Mouse (Mus musculus): Measurements from ENCODE around the gene Aldh16a1. TPM values are rescaled to one million over a fixed set of nuclear protein-coding genes. Genes with fewer than 3 reads are reported as not detected.
A peak's percentile ranks its signal among the peaks of the same experiment; 100 is the strongest.
"Not testable (repeated sequence)": the region's sequence is repeated elsewhere in the genome, so short reads cannot be mapped to it uniquely, and the experiment has no call there.

Aldh16a1 gene
- total RNA-seq, 2 experiments from 2014 or later = 12.2 to 17.3 TPM

DNA sequence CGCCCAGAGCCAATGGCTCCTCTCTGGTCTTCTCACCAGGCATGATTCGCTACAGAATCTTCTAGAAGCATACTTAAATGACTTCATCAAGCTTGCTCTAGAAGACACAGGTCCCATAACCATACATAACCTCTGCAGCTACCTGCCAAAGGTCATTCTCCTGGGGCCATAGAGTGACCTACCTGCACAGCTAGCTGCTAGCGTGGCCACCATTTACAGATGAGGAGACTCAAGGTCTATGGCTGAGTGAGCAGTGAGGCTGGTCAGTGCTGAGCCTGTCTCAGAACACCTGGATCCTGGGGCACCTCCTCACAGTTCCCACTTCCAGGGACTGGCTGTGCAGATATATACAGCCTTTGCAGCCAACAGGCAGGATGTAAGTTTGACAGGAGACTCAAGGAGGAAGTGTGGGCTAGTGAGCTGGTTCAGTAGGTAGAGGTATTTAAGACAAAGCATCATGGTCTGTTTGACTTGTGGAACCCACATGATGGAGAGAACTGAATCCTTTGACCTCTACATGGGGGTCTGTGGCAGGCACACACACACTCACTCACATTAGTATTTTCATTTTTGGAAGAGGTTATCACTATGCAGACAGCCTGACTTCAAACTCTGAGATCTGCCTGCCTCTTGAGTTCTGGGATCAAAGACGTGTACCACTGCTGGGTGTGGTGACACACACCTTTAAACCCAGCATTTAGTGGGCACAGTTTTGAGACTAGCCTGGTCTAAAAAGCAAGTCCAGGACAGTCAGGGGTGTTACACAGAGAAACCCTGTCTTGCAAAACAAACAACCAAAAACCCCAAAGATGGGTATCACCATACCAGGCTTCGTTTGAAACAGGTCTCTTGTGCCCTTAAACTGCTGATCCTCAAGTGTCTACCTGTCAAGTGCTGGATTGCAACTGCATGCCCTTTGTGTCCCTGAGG lies 34.3 kb downstream of the Aldh16a1 start:
- no peak for DNase-seq (ENCODE audit: low spot score in 2 of 2)

DNA sequence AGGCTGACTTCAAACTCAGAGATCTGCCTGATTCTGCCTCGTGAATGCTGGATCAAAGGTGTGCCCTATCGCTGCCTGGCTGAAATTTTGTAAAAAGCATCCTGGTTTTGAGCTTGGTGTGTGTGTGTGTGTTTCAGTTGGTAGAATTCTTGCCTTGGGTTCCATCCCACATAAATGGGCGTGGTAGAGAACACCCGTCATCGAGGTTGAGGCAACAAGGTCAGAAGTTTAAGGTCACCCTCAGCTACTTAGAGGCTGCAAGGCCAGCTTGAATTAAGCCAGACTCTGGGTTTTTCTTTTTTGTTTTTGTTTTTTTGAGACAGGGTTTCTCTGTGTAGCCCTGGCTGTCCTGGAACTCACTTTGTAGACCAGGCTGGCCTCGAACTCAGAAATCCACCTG lies 36.0 kb downstream of the Aldh16a1 start:
- DNase-seq (ENCODE audit: low spot score in 2 of 2) = no peak

DNA sequence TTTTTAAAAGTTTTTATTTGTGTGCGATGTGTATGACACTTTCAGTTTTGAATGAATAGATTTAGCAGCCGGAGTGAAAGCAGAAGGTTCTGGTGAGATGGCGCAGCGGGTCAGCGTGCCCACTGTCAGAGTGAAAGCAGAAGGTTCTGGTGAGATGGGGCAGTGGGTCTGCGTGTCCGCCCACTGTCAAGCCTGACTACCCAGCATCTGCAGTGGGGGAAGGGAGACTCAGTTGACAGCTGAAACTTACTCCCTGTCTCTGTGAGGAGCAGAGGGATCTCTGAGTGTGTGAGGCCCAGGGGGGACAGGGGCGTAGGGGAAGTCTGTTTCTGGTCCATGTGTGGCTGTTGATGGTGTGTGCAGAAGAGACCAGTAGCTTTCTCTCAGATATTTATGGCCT lies 36.8 kb downstream of the Aldh16a1 start:
- DNase-seq (ENCODE audit: low spot score in 2 of 2) = no peak

DNA sequence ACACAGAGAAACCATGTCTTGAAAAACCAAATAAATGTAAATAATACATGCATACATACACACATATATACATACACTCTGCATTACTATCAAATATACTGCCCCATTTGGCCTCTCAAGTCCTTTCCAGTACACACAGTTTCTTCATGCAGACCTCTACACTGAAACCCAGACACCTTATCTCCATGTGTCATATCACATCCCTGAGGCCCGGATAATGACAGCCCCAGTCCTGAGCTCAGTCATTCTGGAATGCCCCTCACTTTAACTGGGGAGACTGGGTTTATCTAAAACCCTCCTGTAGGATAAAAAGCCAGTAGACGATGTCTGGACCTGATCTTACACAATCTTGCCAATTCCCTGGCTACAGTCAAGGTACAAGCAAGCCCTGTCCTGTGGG lies 40.9 kb downstream of the Aldh16a1 start:
- no peak for DNase-seq (ENCODE audit: low spot score in 2 of 2)

DNA sequence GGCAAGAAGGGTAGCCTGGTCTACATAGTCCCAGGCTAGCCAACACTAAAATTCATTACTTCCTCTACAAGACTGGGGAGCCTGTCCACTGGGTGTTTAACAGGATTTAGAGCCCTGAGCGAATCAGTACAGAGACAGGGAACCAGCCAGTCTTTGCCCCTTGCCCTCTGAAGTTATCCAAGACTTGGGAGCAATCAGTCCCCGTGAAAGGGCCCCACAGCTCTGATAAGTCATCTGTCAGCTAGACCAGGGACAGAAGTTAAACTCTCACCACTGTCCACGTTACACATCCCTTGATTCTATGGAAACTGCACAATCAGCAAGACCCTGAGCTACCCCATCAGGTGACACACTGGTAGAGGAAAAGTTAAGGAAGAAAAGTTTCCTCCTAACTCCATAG lies 41.9 kb downstream of the Aldh16a1 start:
- DNase-seq (ENCODE audit: low spot score in 2 of 2) = no peak

DNA sequence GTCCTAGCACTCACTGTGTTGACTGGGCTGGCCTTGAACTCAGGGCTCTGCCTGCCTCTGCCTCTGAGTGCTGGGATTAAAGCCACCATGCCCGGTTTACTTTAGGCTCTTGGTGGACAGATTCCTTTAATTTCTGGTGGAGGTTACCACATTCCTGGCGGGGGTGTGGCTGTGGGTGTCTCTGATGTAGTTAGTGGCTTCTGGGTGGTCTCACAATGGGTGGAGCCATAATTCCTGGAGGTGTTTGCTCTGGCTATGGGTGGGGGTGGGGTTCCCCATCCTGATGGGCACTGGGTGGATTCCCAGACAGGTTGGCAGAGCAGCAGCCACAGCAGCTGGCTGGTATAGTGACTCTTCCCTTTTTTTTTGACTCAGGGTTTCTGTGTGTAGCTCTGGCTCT lies 42.4 kb downstream of the Aldh16a1 start:
- no peak for DNase-seq (ENCODE audit: low spot score in 2 of 2)

DNA sequence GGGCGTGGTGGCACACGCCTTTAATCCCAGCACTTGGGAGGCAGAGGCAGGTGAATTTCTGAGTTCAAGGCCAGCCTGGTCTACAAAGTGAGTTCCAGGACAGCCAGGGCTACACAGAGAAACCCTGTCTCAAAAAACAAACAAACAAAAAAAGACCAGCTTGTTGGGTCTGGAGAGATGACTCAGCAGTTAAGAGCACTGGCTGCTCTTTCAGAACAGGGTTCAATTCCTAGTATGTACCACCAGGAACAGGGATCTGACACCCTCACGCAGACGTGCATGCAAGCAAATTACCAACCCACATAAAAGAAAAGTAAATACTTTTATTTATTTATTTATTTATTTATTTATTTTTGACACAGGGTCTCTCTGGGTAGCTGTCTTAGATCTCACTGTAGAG lies 44.3 kb downstream of the Aldh16a1 start:
- DNase-seq (ENCODE audit: low spot score in 2 of 2) = not testable (repeated sequence)

DNA sequence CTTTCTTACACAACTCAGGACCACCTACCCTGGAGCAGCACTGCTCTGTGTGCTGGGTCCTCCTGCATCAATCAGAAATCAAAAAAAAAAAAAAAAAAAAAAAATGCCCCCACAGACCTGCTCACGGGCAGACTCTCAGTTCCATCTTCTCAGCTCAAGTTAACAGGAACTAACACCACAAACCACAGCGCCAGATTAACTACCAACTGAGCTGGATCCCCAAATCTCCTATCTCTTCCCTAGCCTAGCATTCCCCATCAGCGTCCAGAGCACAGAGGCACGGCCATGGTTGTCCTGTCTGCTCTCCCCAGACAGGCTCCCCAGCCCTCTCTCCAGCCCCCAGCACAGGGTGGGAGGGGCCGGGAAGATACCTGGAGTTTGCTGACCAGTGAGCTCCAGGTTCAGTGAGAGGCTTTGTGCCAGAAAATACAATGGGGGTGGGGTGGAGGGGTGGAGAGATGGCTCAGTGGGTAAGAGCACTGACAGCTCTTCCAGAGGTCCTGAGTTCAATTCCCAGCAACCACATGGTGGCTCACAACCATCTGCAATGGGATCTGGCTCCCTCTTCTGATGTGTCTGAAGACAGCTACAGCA lies 47.2 kb downstream of the Aldh16a1 start:
- no peak for DNase-seq (ENCODE audit: low spot score in 2 of 2)

DNA sequence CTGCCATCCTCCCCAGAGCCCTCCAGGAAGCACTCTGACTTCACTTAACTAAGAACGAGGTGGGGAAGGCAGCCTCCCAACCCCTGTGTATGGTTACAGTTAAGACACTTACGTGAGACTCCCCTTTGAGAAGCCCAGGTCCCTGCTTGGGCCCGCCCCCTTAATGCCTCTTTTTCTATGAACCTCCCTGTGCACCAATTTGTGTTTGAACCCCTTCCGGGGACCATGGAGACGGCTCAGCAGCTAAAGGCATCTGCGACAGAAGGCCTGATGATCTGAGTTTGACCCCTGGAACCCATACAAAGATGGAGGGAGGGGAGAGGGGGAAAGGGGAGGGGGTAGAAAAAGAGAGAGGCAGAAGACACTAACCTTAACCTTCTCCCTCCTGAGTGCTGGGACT lies 47.9 kb downstream of the Aldh16a1 start:
- no peak for DNase-seq (ENCODE audit: low spot score in 2 of 2)

DNA sequence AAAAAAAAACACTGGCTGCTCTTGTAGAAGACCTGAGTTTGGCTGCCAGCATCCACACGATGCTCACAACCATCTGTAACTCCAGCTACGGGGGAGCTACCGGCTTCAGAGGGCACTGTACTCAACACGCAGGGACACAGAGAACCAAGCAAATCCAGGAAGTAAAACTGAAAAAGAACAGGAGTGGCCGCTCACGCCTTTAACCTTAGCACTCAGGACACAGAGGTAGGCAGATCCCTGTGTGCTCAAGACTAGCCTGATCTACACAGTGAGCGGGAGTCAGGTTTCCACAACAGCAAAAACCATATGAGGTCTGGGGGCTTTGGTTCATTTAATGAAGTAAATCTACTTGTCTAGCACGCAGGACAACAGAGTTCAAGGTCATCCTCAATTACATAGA lies 48.9 kb downstream of the Aldh16a1 start:
- no peak for DNase-seq (ENCODE audit: low spot score in 2 of 2)

DNA sequence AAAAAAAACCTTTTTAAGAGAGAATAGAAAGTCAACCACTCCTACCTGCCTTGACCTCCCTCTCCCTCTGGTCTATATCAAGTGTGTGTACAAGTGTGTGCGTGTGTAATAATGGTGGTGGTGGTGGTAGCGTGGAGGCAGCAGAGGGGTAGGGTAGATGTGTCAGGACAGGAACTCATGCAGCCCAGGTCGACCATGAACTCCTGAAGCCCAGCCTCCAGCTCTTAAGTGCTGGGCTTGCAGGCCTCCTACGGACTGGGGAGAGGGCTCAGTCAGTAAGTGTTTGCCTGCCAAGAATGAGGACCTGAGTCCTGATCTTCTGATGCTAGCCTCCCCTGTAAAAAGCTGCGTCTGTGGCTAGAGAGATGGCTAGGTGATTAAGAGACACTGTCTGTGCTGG lies 49.4 kb downstream of the Aldh16a1 start:
- DNase-seq (ENCODE audit: low spot score in 2 of 2) = no peak

DNA sequence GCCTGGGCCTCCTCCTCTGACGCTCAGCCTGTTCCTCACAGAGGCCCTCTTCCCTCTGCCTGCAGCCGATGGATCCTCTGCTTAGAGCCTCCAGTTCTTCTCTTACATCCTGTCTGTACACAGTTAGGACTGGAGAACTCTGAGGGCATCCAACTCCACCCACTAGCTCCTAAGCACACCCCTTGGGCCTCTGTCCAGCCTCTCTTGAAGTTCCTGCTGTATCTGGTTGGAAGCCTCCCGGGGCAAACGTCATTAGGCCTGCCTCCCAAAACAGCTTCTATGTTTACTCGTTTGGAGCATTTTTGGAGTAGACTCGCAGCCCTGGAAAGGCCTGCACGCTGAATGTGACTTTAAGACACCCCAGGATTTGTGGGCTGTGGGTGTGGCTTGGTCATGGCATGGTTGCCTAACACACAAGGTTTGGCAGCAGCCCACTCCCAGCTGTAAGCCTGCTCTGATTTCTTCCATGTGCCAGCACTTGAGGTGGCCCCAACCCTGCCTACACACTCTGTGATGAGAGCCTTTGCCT lies 50.7 kb downstream of the Aldh16a1 start, which contains the start of gene Fcgrt:
Gene Fcgrt, minus strand, starts transcription at position 200 of the 529 bp plus-strand sequence.
- DNase-seq (ENCODE audit: low spot score in 2 of 2) = peak; percentile 61

DNA sequence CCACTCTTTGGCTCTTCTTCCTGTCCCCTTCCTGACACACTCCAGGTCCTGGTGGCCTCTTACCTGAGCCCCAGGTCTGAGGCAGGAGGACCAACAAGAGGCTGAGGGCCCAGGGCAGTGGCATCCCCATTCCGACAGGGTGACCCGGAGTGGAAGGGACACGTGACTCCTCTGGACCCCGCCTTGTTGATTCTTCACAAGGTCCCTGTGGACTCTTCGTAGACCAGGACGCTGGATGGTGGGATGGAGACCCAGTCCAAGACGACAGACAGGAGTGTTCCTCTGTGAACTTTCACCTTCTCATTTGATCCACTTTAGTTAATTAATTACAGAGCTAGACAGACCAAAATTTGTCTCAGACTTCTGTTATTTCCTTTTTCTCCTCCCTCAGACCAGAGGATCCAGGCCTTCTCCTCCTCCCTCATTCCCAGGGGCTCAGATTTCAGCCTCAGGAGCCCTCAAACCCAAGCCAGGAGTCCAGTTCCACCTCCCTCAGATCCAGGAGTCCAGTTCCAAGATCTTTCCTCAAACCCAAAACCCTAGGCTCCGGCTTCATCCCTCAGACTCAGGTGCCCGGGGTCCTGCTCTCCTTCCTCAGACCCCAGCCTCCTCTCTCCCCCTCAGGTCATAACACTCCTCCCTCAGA lies 51.3 kb downstream of the Aldh16a1 start:
- no peak for DNase-seq (ENCODE audit: low spot score in 2 of 2)

DNA sequence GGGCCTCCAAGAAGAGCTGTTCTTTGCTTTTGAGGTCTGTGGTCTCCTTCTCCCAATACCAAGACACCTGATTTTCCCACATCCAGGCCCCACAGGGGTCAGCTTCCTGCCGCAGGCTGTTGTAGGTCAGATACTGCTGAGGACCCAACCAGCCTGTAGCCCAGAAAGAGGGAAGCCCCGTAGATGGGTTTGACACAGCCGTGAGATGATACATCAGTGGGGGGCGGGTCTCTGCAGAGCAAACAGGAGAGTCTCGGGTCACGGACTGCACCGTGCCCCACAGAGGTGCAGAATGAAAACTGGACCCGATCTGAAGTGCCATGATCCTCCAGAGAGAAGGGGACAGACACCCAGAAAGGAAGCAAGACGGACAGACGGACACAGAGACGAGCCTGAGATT lies 51.9 kb downstream of the Aldh16a1 start:
- no peak for DNase-seq (ENCODE audit: low spot score in 2 of 2)

DNA sequence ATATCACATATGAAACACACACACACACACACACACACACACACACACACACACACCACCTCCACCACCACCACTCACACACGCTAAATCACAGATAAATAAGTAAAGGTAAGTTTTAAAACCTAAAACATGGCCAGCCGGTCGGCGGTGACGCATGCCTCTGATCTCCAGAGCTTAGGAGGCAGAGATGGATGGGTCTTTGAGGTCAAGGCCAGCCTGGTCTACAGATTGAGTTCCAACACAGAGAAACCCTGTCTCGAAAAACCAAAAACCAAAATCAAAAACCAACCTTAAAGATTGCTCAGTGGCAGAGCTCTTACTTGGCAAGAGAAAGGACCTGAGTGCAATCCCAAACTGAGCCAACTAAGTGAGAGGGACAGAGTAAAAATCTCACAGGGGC lies 54.3 kb downstream of the Aldh16a1 start:
- DNase-seq (ENCODE audit: low spot score in 2 of 2) = no peak

DNA sequence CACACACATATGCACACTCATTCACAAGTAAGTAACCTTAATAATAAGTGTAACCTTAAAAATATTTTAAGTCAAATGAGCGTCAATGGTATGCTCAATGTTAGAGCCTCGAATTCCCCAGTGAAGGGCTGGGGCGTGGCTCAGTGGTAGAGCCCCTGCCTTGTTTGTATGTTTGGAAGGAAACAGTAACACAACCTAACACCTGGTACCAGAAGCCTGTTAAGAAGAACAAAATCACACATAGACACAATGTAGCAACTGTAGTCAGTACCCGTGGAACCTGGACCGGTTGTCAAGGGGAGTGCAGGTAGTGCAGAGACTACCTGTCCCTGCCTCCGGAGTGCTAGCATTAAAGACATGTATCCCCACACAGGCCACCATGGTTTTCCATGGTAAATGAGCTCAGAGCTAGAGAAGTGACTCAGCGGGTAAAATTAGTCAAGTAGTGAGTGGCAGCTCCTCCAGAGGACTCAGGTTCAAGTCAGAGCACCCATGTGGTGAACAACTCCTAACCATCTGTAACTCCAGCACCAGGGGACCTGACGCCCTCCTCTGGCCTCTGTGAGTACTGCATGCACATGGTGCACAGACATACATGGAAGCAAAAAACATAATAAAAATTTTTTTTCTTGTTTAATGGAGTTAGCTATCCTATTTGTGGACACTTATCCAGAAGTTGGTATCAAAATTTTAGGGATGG lies 55.7 kb downstream of the Aldh16a1 start:
- DNase-seq (ENCODE audit: low spot score in 2 of 2) = no peak

DNA sequence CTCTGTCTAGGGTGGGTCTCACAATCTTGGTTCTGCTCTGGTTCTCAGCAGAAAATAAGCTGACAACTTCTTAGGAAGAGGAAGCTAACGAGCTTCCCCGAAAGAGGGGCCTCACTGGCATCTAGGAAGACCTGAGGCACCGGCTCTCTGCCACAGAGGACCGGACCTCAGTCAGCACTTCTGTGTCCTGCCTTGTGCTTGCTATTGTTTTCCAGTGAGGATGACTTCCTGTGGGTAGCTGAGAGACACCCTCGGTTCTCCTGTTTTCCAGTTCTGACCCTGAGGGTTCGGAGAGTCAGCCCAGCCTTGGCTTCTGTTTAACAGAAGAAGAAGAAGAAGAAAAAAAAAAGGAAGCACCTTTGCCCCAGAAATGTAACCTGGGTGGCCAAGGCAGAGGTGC lies 56.9 kb downstream of the Aldh16a1 start:
- DNase-seq (ENCODE audit: low spot score in 2 of 2) = no peak

DNA sequence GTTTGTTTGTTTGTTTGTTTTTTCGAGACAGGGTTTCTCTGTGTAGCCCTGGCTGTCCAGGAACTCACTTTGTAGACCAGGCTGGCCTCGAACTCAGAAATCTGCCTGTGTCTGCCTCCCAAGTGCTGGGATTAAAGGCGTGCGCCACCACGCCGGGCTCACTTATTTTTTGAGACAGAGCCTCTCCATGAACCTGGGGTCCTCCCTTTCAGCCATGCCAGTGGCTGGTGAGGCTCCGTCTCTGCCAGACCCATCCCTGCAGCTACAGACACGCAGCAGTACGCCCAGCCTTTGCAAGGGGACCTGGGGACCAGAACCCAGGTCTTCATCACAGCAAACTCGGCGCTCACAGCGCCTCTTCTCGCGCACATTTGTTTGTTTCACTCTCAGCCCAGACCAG lies 58.4 kb downstream of the Aldh16a1 start:
- DNase-seq (ENCODE audit: low spot score in 2 of 2) = not testable (repeated sequence)

DNA sequence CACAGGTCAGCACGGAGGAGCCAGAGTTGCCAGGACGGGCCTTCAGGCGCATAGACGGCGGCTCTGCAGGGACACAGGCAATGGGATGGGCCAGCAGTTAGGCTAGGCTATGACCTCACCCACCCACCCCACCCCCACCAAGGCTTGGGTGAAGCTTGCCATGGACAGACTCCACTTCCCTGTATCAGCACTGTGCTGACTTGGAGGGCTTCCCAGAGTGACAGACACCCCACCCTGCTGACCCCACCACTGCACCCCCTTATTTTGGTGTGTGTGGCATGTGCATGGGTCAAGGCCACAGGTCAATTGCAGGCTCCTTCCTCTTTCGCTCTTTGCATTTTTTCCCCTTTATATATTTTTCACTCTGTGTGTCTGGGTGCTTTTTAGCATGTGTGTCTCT lies 59.0 kb downstream of the Aldh16a1 start:
- DNase-seq (ENCODE audit: low spot score in 2 of 2) = no peak

DNA sequence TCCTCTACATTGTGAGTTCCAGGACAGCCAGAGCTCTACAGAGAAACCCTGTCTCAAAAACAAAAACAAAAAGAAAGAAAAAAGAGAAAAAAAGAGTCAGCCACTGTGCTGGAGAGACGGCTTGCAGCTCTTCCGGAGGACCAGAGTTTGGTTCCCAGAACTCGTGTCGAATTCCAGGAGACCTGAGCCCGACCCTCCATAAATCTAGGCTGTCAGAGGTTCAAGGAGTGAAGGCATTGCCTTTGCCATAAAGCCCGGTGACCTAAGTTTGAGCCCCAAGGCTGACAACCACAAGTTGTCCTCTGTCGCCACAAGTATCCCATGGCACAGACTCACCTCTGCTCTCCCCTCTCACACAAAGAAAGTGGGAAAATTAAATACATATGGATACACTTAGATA lies 60.3 kb downstream of the Aldh16a1 start:
- DNase-seq (ENCODE audit: low spot score in 2 of 2) = no peak

DNA sequence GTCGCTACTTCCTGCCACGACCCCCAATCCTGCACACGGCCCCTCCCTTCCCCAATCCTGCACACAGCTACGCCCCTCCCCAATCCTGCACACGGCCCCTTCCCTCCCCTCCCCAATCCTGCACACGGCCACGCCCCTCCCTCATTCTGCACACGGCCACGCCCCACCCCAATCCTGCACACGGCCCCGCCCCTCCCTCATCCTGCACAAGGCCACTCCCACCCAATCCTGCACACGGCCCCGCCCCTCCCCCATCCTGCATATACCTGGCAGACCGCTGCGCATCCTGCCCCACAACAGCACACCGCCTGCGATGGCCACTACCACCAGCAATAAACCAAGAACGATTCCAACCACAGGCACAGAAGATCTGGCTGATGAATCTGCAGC lies 60.9 kb downstream of the Aldh16a1 start:
- DNase-seq (ENCODE audit: low spot score in 2 of 2) = no peak

Measured in layer of hippocampus, postnatal 10 days (tissue).